ENCODE assay signal across 27 mouse cellular contexts in the genomic region with DNA sequence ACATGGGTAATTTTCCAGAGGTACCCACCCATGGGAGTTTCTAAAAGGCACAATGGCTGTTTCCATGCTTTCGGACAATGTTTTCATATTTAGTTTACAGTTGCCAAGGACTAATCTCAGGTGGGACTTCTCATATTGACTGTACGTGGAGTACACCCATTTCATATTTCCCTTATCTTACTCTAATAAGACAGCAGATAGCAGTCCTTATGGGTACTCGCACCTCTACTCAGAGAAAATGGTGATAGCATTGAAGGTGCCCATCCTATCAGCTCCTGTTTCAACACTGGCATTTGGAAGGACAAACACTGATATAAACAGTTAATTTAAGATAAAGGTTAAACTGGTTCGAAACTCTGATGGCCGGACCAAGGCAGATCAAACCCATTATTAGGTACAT.
A peak's percentile ranks its signal among the peaks of the same experiment; 100 is the strongest.
DNase-seq lines count a peak whose midpoint lies in the region; ATAC-seq lines count a peak whose summit lies in the region.
"Had no signal": no experiment of that assay in that cellular context is flagged by ENCODE, and none has a peak within 500 bp of the region (broad histone marks: within the 10 kb centered on the region; RNA-seq: fewer than 3 reads in every experiment).

No protein-coding gene starts in this region.

- no peak overlapping the region for H3K4me2 ChIP-seq in stomach, embryonic 16.5 days (ENCODE audit: low read depth, low read length)
- H3K4me2 ChIP-seq: embryonic facial prominence, embryonic 13.5 days; embryonic facial prominence, embryonic 15.5 days; forebrain, embryonic 12.5 days had no signal

- DNase-seq in heart, adult 11 months: peak; percentile 23
- DNase-seq in heart, postnatal 10 days: no peak
- DNase-seq in cerebellum, postnatal 4 days (ENCODE audit: low spot score in 2 of 2): no peak
- no peak for DNase-seq in right cerebral cortex, adult 2 months (ENCODE audit: low spot score in 2 of 2)
- DNase-seq: adrenal gland, adult 8-10 months; adrenal gland, postnatal 14 days; adrenal gland, postnatal 36 days; B cell, adult 2 months; cerebellum, adult 11-12 months; cerebellum, adult 2 months; cerebellum, adult 9-10 months; cerebellum, postnatal 10 days; cerebellum, postnatal 25 days; embryo, embryonic 11 days had no signal

- peaks cover 3% of the 10 kb centered on the region; the same call in 1 of the 2 replicates for H3K4me1 ChIP-seq in stomach, embryonic 16.5 days (ENCODE audit: control insufficient read depth, insufficient read depth, low read length)
- H3K4me1 ChIP-seq: embryonic facial prominence, embryonic 13.5 days; embryonic facial prominence, embryonic 15.5 days; forebrain, embryonic 10.5 days; forebrain, embryonic 12.5 days had no signal

- no peaks in the 10 kb centered on the region for H3K9me3 ChIP-seq in stomach, embryonic 16.5 days (replicated peaks; ENCODE audit: control insufficient read depth, low read length)
- H3K9me3 ChIP-seq: embryonic facial prominence, embryonic 13.5 days; embryonic facial prominence, embryonic 15.5 days; forebrain, embryonic 10.5 days; forebrain, embryonic 12.5 days; G1E had no signal

- no peak overlapping the region for H3K27ac ChIP-seq in stomach, embryonic 16.5 days (ENCODE audit: low read length)
- H3K27ac ChIP-seq: embryonic facial prominence, embryonic 13.5 days; embryonic facial prominence, embryonic 15.5 days; forebrain, embryonic 10.5 days; forebrain, embryonic 12.5 days had no signal

- no peaks in the 10 kb centered on the region for H3K36me3 ChIP-seq in stomach, embryonic 16.5 days (ENCODE audit: control insufficient read depth, insufficient read depth, low read length)
- H3K36me3 ChIP-seq: embryonic facial prominence, embryonic 13.5 days; embryonic facial prominence, embryonic 15.5 days; forebrain, embryonic 10.5 days; forebrain, embryonic 12.5 days; G1E had no signal

- H3K4me3 ChIP-seq in stomach, embryonic 16.5 days (replicated peaks; ENCODE audit: low read length): no peak overlapping the region
- H3K4me3 ChIP-seq: embryonic facial prominence, embryonic 13.5 days; embryonic facial prominence, embryonic 15.5 days; erythroblast, embryonic 14.5 days; forebrain, embryonic 10.5 days; forebrain, embryonic 12.5 days had no signal

- no peak overlapping the region for H3K9ac ChIP-seq in stomach, embryonic 16.5 days (ENCODE audit: low read length)
- H3K9ac ChIP-seq: embryonic facial prominence, embryonic 13.5 days; embryonic facial prominence, embryonic 15.5 days; forebrain, embryonic 12.5 days had no signal

- WGBS in stomach, embryonic 16.5 days: 67% methylated on average over 5 of the region's 5 CpGs

- intact Hi-C loops in heart, postnatal 10 days (cut with DNase I): no loop called here

- H3K27me3 ChIP-seq in stomach, embryonic 16.5 days (ENCODE audit: control insufficient read depth, insufficient read depth, low read length): no peaks in the 10 kb centered on the region
- H3K27me3 ChIP-seq: CH12.LX; embryonic facial prominence, embryonic 13.5 days; embryonic facial prominence, embryonic 15.5 days; forebrain, embryonic 12.5 days had no signal

- peak; percentile 94 for ATAC-seq in stomach, embryonic 16.5 days (ENCODE audit: insufficient read depth, low FRiP score)
- ATAC-seq: activated CD4-positive, CD25-positive, alpha-beta regulatory T cell, adult 4 months; CD4-positive, CD25-positive, alpha-beta regulatory T cell, adult 4 months; forebrain, embryonic 14.5 days; forebrain, embryonic 16.5 days; Patski had no signal
